Mouse (Mus musculus) forebrain, postnatal 0 days (tissue): Measurements from ENCODE around the gene Plau. TPM values are rescaled to one million over a fixed set of nuclear protein-coding genes. Genes with fewer than 3 reads are reported as not detected.

Experiments used
- ATAC-seq: fragments of 200-750 bp; cut with Nextera tagmentation; 2 replicates; pipeline ENCODE4 v1.8.0; 2017; ENCODE audit warnings: mild to moderate bottlenecking, moderate library complexity
- DNase-seq: peaks from one replicate; pipeline ENCODE4 v3.0.0-alpha.2; 2015
- H3K27ac ChIP-seq: fragments of 300-500 bp; sonication (generic); 2 replicates; pipeline ENCODE4 v1.5.1; 2014; ENCODE audit warnings: low read depth, mild to moderate bottlenecking, antibody characterized with exemption, low read length, moderate library complexity, mixed read lengths
- H3K27me3 ChIP-seq: fragments of 300-500 bp; sonication (generic); 2 replicates; pipeline ENCODE4 v1.6.1; 2014; ENCODE audit warnings: mild to moderate bottlenecking, low read length, mixed read lengths; ENCODE audit not compliant: insufficient read depth
- H3K36me3 ChIP-seq: fragments of 300-500 bp; sonication (generic); 2 replicates; pipeline ENCODE4 v1.6.1; 2014; ENCODE audit warnings: mild to moderate bottlenecking, moderate library complexity; ENCODE audit not compliant: insufficient read depth
- H3K4me1 ChIP-seq: fragments of 300-500 bp; sonication (generic); 2 replicates; pipeline ENCODE4 v1.6.1; 2014; ENCODE audit warnings: antibody characterized with exemption; ENCODE audit not compliant: insufficient read depth
- H3K4me2 ChIP-seq: fragments of 300-500 bp; sonication (generic); 2 replicates; pipeline ENCODE4 v1.6.1; 2014; ENCODE audit warnings: low read depth, mild to moderate bottlenecking, moderate library complexity
- H3K4me3 ChIP-seq: fragments of 300-500 bp; sonication (generic); 2 replicates; pipeline ENCODE4 v1.5.1; 2014; ENCODE audit warnings: low read depth, low read length, mixed read lengths
- H3K9ac ChIP-seq: fragments of 300-500 bp; sonication (generic); 2 replicates; pipeline ENCODE4 v1.6.1; 2014; ENCODE audit warnings: mild to moderate bottlenecking
- H3K9me3 ChIP-seq: fragments of 300-500 bp; sonication (generic); 2 replicates; pipeline ENCODE4 v1.6.1; 2016; ENCODE audit warnings: low read length
- CTCF ChIP-seq: sonication (generic); IDR thresholded peaks from 2 replicates; pipeline ENCODE4 v1.5.1; 2016; ENCODE audit warnings: antibody characterized with exemption, control low read depth, low read depth
- WGBS: fragments of 180-500 bp; shearing (Covaris S2); extraction: QIAGEN DNeasy Blood & Tissue Kit; methylation state at CpG from one replicate; pipeline ENCODE4 v1.1.7; 2014; 5-methylcytosine and 5-hydroxymethylcytosine counted together
- polyA plus RNA-seq: library from polyadenylated mRNA; unstranded; fragments of >200 nt; fragmentation: Nextera tagmentation; extraction: Ambion mirVana; gene quantifications from 2 replicates; pipeline ENCODE4 v1.2.1, GENCODE M21; 2015
- total RNA-seq: library from RNA; depleted of rRNA; stranded (reverse); fragments of >200 nt; gene quantifications from 2 replicates; pipeline ENCODE4 v1.2.3, GENCODE M21; 2014

Plau gene
- total and polyA plus RNA-seq, 2 experiments from 2014 or later, result 0.44 to 1.1 TPM

- WGBS, result 69% methylated on average over 8 of the region's 8 CpGs
- H3K27me3 ChIP-seq, result no peaks in the 10 kb centered on the region
- DNase-seq (no peak), ATAC-seq (no peak)
- peaks cover 13% of the 10 kb centered on the region; the same call in 1 of the 2 replicates for H3K4me1 ChIP-seq
- peak overlapping the region; percentile 85 for H3K4me3 ChIP-seq
- peaks cover 20% of the 10 kb centered on the region for H3K36me3 ChIP-seq
- TF ChIP-seq CTCF, result no peak
- no peaks in the 10 kb centered on the region for H3K9me3 ChIP-seq
- H3K27ac ChIP-seq, result no peak overlapping the region
- H3K4me2 ChIP-seq, result peak overlapping the region; percentile 83
- peak overlapping the region; percentile 76 for H3K9ac ChIP-seq
Measured at GRCm38 (mm10) chr14:20792243-20792921, 44.1 kb upstream of the Plau start.

DNA sequence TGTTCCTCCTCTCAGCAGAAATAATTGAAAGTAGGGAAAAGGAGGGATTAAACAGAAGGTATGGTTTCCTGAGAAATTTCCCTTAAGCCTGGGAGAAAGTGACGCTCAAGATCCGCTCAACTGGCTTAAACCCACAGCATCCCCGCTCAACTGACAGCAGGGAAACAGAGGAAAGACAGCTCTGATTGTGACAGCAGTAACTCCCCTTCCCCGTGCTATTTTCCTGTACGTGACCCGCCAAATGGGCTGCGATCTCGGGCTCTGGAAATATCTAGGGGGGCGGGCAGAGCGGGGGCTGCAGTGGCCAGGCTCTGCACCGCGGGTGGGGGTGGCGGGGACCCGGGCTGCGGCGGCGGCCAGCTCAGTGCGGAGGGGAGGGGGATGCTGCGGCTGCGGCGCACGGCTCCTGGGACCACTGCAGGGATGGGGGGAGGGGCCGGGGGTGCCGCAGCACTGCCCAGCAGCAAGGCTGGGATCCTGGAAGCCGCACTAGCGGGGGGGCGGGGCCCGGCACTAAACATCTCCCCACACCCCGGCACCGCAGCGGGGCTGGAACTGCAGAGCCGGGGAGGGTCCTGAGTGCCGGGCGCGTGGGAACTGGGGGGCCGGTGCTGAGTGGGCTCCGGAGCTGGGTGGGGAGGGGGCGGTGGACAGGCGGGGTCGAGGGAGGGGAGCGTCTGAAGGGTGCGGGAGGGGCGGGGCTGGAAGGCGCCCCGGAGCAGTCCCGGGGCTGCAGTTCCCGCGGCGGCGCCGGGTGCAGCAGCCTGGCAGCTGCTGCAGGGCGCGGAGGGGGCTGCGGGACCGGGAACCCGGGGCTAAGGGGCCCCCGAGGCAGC, 43.3 kb upstream of the Plau start:
- H3K27me3 ChIP-seq, result no peaks in the 10 kb centered on the region

GRCm38 (mm10) chr14:20793758-20794531, 42.5 kb upstream of the Plau start, which contains the start of gene Camk2g:
Camk2g (minus strand) TSS chr14:20794088.
- no peaks in the 10 kb centered on the region for H3K9me3 ChIP-seq
- 2% methylated on average over 45 of the region's 76 CpGs for WGBS
- H3K9ac ChIP-seq, result peak within 1 kb of the TSS; percentile 76
- no peaks in the 10 kb centered on the region for H3K27me3 ChIP-seq
- peak; percentile 32; the same call in 1 of the 2 replicates for TF ChIP-seq CTCF
- peaks cover 13% of the 10 kb centered on the region; the same call in 1 of the 2 replicates for H3K4me1 ChIP-seq
- H3K4me3 ChIP-seq, result peak within 1 kb of the TSS; percentile 85
- peak; percentile 84 for DNase-seq
- H3K4me2 ChIP-seq, result peak within 1 kb of the TSS; percentile 83
- H3K27ac ChIP-seq, result peak within 1 kb of the TSS; percentile 73
- ATAC-seq, result peak; percentile 93
- H3K36me3 ChIP-seq, result peaks cover 14% of the 10 kb centered on the region

More for the DNA sequence above, 43.3 kb upstream of the Plau start:
- ATAC-seq (peak; percentile 65), DNase-seq (peak; percentile 32)
- peak overlapping the region; percentile 83 for H3K4me2 ChIP-seq
- H3K27ac ChIP-seq, result peak overlapping the region; percentile 73
- peak overlapping the region; percentile 85 for H3K4me3 ChIP-seq
- no peak for TF ChIP-seq CTCF
- H3K36me3 ChIP-seq, result peaks cover 19% of the 10 kb centered on the region
- peaks cover 13% of the 10 kb centered on the region; the same call in 1 of the 2 replicates for H3K4me1 ChIP-seq
- H3K9ac ChIP-seq, result peak overlapping the region; percentile 76
- H3K9me3 ChIP-seq, result no peaks in the 10 kb centered on the region
- WGBS, result under 1% methylated on average over 35 of the region's 57 CpGs

- Histone ChIP-seq H3K9ac (peak overlapping the region; percentile 76), H3K9me3 (no peaks in the 10 kb centered on the region), H3K4me3 (peak overlapping the region; percentile 85), H3K4me1 (peaks cover 13% of the 10 kb centered on the region; the same call in 1 of the 2 replicates), H3K36me3 (peaks cover 14% of the 10 kb centered on the region), H3K27ac (no peak overlapping the region; the same call in 1 of the 2 replicates), H3K27me3 (no peaks in the 10 kb centered on the region), H3K4me2 (peak overlapping the region; percentile 83)
- WGBS, result 10% methylated on average over 9 of the region's 9 CpGs
- TF ChIP-seq CTCF, result no peak
- ATAC-seq (no peak), DNase-seq (no peak)
Measured at GRCm38 (mm10) chr14:20794589-20794988, 41.9 kb upstream of the Plau start.

DNA sequence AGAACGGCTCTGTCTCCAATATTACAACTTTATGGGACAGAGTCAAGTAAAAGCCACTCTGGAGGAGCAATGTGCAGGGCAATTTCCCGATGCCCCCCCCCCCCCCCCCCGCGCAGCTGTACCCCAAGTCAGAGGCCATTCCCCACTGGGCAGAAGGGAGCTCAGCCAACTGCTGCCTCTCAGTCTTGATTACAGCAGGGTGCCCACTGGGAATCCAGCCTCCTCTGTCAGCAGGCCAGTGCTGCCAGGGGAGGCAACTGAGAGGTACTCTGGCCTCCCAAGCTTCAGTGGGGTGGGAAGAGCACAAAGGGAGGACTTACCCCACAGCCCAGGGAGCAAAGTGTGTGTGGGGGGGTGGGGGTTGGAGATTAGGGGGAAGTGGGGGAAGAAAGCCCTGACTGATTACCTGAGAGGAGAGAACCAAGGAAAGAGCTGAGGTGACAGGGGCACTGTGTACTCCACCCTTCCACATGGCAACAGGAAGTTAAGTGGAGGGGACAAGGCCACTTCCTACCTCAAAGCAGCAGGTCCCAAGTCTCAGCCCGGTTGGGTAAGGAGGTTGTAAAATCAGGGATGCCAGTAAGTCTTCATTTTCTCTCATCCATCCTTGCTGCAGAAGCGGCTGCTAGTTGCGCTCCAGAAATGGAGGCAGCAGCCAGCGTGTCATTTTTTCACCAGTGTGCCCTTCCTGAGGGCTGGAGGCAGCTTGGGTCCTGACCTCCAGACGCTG, 40.9 kb upstream of the Plau start:
- no peaks in the 10 kb centered on the region for H3K9me3 ChIP-seq
- H3K4me3 ChIP-seq, result no peak overlapping the region
- WGBS, result 57% methylated on average over 7 of the region's 9 CpGs
- peaks cover 4% of the 10 kb centered on the region; the same call in 1 of the 2 replicates for H3K36me3 ChIP-seq
- DNase-seq (no peak), ATAC-seq (no peak)
- no peak overlapping the region for H3K4me2 ChIP-seq
- H3K4me1 ChIP-seq, result peaks cover 13% of the 10 kb centered on the region; the same call in 1 of the 2 replicates
- H3K9ac ChIP-seq, result no peak overlapping the region
- no peak overlapping the region for H3K27ac ChIP-seq
- no peaks in the 10 kb centered on the region for H3K27me3 ChIP-seq
- no peak for TF ChIP-seq CTCF

GRCm38 (mm10) chr14:20796170-20796569, 40.3 kb upstream of the Plau start:
- H3K9ac ChIP-seq, result no peak overlapping the region
- no peak for DNase-seq
- no peak overlapping the region for H3K4me2 ChIP-seq
- 70% methylated on average over 8 of the region's 8 CpGs for WGBS
- H3K4me1 ChIP-seq, result peaks cover 13% of the 10 kb centered on the region; the same call in 1 of the 2 replicates
- no peak for TF ChIP-seq CTCF
- H3K9me3 ChIP-seq, result no peaks in the 10 kb centered on the region
- no peaks in the 10 kb centered on the region for H3K27me3 ChIP-seq
- no peaks in the 10 kb centered on the region for H3K36me3 ChIP-seq
- no peak overlapping the region for H3K4me3 ChIP-seq
- ATAC-seq, result no peak
- H3K27ac ChIP-seq, result no peak overlapping the region
